Mouse (Mus musculus): ENCODE data around the gene Tor1a.

- no peak for TF ChIP-seq POLR2AphosphoS2 (IDR thresholded peaks at IDR 0.05; ENCODE audit: insufficient read length, low read depth)
- no peak for TF ChIP-seq POLR2A (IDR thresholded peaks at IDR 0.05; ENCODE audit: insufficient read length, low read depth)
- TF ChIP-seq TCF12 (IDR thresholded peaks at IDR 0.05; ENCODE audit: insufficient read depth, poor library complexity, severe bottlenecking), result no peak
- TF ChIP-seq USF1 (IDR thresholded peaks at IDR 0.05; ENCODE audit: low read depth), result no peak
- no peak for TF ChIP-seq CEBPB (IDR thresholded peaks at IDR 0.05; ENCODE audit: insufficient read depth, poor library complexity, severe bottlenecking)
- no peak for TF ChIP-seq MAX (IDR thresholded peaks at IDR 0.05; ENCODE audit: low read depth)
- TF ChIP-seq MYOG (IDR thresholded peaks at IDR 0.05; ENCODE audit: control insufficient read depth in 1 of 3, insufficient read depth in 1 of 3, insufficient read length in 2 of 3, low read depth in 2 of 3), result peak; percentile 49 to 85 (median 49)
Measured at GRCm38 (mm10) chr2:30983024-30983423, 15.3 kb upstream of the Tor1a start.
